Mouse (Mus musculus) liver, embryonic 14.5 days (tissue): ENCODE measurements at regions not wholly inside any gene's neighbourhood (a gene's known extent, or its start where the extent isn't known, plus 50 kb on each side); places are given as distances from the start of the nearest gene placed in this dataset.

ENCODE experiments used
- CTCF ChIP-seq: IDR thresholded peaks from 2 replicates; pipeline ENCODE4 v1.5.1; 2016; ENCODE audit warnings: antibody characterized with exemption, low read depth, control low read depth
- EP300 ChIP-seq: IDR thresholded peaks from 2 replicates; pipeline ENCODE4 v1.6.1; 2016; ENCODE audit warnings: antibody characterized with exemption, low read depth

DNA sequence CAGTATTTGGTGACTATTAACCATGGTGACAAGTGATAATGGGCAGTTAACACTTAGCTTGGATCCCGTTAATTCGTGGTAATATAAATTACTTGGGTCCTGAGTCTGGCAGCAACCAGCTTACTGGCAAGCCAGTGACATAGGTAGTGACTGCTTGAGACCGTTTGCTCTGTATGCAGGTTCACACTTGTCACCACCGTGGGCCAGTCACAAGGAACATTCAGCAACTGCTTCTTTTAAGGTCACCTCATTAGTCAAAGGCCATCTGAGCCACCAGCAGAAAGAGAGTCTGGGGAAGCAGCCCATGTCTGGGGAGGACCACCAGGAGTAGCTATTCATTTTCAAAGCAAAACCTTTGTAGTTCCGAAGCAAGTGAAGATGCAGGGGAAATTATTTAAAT, 220.3 kb upstream of the Mgmt start:
- TF ChIP-seq CTCF (no peak), EP300 (no peak)
